Mouse (Mus musculus): ENCODE measurements around the gene Zfp935. TPM values are rescaled to one million over a fixed set of nuclear protein-coding genes. Genes with fewer than 3 reads are reported as not detected.

Zfp935 gene
- under 1 TPM in 1 of 2 experiments, not detected in 1; 0.94 TPM for total RNA-seq (2023)

DNA sequence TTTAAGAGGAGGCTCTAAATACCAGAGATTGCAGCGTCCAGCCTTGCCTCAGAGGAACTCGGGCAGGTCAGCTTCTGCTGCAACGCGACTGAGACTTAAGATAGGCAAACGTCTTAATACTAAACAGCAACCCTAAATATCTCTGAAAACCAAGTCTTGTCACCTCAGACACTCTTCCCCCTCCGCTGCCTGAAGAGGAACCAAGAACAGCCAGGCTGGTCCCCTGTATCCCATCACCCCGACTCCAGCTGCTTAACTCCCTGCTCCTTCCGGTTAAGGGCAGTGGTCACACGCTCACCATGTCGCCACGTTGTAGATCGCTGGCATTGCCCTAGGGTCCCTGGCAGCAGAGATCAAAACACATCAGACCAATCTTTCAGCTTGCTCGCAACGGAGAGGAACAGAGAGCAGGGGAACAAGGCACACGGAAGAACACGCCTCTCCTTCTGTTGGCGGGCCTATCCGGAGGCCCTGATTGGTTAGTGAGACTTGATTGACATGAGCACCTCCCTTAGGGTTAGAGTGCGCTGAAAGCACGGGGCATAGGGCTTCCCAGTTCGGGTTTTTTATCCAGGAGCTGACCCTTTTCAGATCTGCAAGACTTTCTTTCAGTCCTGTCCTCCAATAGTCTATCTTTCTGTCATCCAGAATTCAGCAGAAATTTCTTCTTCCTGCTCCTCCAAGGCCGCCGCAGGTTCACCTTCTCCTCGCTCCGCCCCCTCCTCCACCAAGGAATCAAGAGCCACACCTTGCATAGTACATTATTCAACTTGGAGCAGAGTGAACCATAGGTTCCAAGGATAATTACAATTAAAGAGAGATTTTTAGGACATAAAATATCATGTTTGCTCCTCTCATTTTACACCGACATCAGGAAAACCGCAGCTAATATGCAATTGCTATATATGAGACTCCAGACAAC, at the start of gene Zfp935:
Zfp935 (minus strand) TSS at position 323 of the 922 bp plus-strand sequence.

DNA sequence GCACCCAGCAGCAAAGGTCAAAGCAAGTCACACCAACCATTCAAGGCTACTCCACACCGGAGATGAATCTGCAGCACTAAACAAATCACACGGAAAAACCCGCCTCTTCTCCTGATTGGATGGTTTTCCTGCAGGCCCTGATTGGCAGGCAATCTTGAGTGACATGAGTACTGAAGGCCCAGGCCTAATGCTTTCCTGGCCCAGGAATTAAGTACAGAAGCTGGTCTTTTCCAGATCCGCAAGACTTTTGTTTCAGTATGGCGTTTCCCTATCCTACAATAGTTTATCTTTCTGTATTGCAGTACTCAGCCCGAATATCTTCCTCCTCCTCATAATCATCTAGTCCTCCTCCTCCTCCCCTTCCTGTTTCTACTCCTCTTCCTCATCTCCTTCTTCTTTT, 12.8 kb upstream of the Zfp935 start, which contains the start of gene Zfp934:
Zfp934 (minus strand) TSS at position 101 of the 400 bp plus-strand sequence.

DNA sequence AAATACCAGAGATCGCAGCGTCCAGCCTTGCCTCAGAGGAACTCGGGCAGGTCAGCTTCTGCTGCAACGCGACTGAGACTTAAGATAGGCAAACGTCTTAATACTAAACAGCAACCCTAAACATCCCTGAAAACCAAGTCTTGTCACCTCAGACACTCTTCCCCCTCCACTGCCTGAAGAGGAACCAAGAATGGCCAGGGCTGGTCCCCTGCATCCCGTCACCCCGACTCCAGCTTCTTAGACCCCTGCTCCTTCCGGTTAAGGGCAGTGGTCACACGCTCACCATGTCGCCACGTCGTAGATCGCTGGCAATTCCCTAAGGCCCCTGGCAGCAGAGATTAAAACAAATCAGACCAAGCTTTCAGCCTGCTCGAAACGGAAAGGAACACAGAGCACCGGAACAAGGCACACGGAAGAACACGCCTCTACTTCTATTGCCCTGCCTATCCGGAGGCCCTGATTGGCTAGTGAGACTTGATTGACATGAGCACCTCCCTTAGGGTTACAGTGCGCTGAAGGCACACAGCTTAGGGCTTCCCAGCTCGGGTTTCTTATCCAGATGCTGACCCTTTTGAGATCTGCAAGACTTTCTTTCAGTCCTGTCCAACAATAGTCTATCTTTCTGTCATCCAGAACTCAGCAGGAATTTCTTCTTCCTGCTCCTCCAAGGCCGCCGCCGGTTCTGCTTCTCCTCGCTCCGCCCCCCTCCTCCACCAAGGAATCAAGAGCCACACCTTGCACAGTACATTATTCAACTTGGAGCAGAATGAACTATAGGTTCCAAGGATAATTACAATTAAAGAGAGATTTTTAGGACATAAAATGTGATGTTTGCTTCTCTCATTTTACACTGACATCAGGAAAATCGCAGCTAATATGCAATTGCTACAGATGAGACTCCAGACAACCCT, 91.6 kb downstream of the Zfp935 start, which contains the start of gene Gm49359:
Gm49359 (minus strand) TSS at position 409 of the 911 bp plus-strand sequence.

Other genes starting within 250 kb of the Zfp935 start
- under 1 TPM; 0.46 to 0.86 TPM for gene Gm3604, start 175.3 kb downstream of the Zfp935 start, total RNA-seq (2023)
- 10 to 100 TPM; 12.0 to 12.7 TPM for gene Gm49359, start 91.7 kb downstream of the Zfp935 start, total RNA-seq (2023)
- gene Zfp934, start 12.7 kb upstream of the Zfp935 start, total RNA-seq (2023): 1 to 10 TPM; 3.9 to 4.4 TPM
- 1 to 10 TPM; 2.7 to 5.8 TPM for gene 6720489N17Rik, start 65.7 kb upstream of the Zfp935 start, total RNA-seq (2023)
- gene Platr25, start 202.2 kb upstream of the Zfp935 start, total RNA-seq (2023): 1 to 10 TPM; 6.6 to 8.1 TPM
- gene Gm5141, start 227.3 kb upstream of the Zfp935 start, total RNA-seq (2023): 1 to 10 TPM in 1 of 2 experiments, under 1 TPM in 1; 0.92 to 1.9 TPM

Measured in monocyte, adult 59 days (primary cell).